Mouse (Mus musculus): ENCODE results near the gene Stap2. TPM values are rescaled to one million over a fixed set of nuclear protein-coding genes. Genes with fewer than 3 reads are reported as not detected.

Stap2 gene
- total RNA-seq, 2 experiments from 2014 or later = 4.4 TPM

DNA sequence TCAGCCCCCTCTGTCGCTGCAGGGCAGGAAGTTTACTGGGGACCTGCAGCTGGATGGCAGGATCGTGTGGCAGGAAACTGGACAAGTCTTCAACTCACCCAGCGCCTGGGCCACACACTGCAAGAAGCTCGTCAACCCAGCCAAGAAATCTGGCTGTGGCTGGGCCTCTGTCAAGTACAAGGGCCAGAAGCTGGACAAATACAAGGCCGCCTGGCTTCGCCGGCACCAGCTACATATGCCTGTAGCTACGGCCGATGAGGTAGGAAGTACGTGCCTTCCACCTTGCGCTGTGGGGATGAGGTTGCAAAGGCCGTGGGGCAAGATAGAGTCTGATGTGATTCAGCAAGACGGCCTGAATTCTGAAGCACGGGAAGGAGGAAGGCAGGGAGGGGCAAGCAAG lies 4.9 kb upstream of the Stap2 start:
- no peak for DNase-seq (ENCODE audit: extremely low spot score in 1 of 2, low spot score in 2 of 2)
- intact Hi-C loops (cut with DNase I) = loop anchor here (5.0 kb wide), 1 partner anchor 33 kb away; no protein-coding TSS in a partner anchor

DNA sequence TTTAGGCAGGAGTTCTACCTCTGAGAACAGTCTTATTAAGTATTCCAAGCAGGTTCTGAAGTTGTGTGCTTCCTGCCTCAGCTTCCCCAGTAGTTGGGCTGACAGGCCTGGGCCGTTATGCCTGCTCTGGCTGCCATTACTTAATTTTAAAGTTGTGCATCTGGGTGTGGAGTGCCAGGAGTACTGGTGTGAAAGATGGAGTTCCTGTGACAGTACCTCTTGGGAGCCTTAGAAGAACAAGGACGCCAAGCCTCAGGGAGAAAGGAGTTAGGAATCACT lies 4.5 kb upstream of the Stap2 start:
- intact Hi-C loops (cut with DNase I) = loop anchor here (5.0 kb wide), 1 partner anchor 33 kb away; no protein-coding TSS in a partner anchor

DNA sequence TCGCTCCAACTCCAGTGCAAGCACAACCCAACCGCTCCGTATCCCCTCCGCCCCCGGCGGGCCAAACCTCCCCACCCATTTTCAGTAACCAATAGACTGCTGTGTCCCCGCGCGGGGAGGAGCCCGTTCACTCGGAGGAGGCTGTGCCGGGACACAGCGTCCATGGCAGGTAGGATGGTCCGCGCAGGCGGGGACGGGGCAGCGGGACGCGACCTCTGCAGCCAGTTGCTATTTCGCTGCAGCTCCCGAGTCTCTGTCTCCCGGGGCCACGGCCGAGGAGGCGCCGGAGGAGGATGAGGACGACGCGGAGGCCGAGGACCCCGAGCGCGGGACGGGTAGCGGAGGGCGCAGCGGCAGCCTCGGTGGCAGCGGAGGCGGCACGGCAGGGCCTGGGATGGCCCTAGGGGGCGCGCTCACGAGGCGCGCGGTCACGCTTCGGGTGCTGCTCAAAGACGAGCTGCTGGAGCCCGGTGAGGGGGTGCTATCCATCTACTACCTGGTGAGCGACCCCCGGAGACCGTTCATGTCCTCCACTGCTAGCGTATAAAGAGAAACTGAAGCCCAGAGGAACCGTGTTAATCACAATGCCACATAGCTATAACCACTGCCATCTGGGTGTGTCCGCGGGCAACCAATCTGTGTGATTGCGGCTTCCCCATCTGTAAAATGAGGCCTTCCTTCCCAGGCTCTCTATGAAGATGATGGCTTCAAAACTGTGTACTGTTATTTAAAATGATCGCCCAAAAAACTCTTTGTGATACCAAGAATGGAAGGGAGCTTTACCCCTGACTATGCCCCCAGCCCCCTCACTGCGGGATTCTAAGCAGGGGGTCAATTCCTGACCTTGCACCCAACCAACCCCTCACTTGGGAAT lies 3.9 kb upstream of the Stap2 start:
- peak; percentile 91 to 95 for DNase-seq (ENCODE audit: extremely low spot score in 1 of 2, low spot score in 2 of 2)
- intact Hi-C loops (cut with DNase I) = no loop called here

More for the DNA sequence above, 4.5 kb upstream of the Stap2 start:
- DNase-seq (ENCODE audit: extremely low spot score in 1 of 2, low spot score in 2 of 2) = no peak

DNA sequence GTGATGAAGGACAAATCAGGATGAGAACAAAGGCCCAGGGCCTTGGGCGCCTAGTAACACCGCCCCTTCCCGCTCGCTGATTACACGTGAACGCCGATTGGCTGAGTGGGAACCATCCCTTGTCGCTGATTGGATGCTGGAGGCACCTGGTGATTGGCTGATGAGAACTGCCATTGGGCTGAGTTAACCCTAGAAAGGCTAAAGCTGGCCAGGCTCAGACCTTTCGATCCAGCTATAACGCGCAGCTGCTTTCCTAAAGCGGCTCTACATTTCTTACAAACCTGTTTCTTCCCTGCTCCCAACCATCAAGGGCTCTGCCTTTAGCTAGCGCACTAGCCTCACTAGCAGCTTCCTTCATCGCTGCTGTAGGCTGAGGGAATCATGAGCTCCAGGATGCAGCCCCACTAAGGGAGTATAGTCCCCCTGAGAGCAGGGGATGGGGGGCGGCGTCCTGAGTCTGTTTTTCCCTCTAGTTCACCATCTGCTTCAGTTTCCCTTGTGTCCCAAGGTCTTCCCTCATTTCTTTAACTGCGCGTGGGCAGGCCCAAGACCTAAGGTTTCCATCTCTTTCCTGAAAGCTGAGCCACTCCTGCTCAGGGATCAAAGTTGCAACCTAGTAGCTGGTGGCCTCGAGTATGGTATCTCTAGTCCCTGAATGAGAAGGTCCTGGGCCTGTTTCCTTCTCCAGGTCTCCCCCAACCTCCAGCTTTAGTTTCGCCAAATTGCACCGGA lies 3.1 kb upstream of the Stap2 start:
- intact Hi-C loops (cut with DNase I) = no loop called here
- peak; percentile 95 to 96 for DNase-seq (ENCODE audit: extremely low spot score in 1 of 2, low spot score in 2 of 2)

DNA sequence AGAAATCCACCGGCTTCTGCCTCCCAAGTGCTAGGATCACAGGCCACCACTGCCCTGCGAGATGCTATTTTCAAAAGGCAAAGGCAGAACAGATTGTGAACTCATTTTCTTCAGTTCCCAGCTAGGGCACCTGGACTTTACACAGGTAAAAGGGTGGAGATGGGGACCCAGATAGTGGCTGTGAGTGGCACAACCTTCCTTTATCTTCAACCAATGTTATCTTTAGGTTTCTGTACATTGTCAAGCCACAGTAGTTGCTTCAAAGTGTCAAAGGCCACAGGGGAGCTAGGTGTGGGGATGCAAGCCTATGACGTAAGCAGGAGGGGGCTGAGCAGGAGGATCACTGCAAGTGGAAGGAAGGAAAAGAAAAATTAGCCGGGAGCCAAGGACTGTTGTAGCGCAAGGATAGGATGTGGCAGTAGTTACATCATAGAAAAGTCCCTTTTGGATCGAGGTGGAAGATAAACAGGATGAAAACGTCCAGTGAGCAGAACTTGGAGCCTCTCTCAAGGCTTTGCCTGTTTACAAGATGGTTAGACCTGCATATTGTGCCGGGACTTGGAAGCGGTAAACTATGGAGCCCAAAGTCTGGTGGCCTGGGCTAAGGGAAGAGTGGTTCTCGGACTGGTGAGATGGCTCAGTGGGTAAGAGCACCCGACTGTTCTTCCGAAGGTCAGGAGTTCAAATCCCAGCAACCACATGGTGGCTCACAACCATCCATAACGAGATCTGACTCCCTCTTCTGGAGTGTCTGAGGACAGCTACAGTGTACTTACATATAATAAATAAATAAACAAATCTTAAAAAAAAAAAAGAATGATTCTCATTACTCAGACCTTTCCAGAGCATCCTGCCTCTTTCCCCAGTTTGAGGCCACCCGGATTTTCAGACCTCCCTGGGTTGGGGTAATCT lies 2.3 kb upstream of the Stap2 start:
- intact Hi-C loops (cut with DNase I) = no loop called here
- no peak for DNase-seq (ENCODE audit: extremely low spot score in 1 of 2, low spot score in 2 of 2)

DNA sequence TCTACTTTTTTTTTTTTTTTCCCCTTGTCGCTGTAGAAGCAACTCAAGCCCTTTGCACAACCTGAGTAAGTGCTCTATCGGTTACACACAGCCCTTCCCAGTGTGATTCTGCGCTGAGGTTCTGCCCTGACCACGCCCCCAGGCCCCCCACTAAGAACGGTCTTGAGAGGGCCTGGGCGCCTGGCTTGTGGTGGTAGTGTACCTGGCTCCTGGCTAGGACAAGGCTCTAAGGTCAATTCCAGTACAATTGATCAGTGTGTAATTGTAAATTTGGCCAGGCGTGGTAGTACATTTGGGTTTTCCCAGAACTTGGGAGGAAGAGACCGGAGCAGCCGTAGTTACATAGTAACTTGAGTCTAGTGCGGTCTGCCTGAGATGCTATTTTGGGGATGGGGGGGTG lies 1.6 kb upstream of the Stap2 start:
- intact Hi-C loops (cut with DNase I) = no loop called here
- DNase-seq (ENCODE audit: extremely low spot score in 1 of 2, low spot score in 2 of 2) = no peak

DNA sequence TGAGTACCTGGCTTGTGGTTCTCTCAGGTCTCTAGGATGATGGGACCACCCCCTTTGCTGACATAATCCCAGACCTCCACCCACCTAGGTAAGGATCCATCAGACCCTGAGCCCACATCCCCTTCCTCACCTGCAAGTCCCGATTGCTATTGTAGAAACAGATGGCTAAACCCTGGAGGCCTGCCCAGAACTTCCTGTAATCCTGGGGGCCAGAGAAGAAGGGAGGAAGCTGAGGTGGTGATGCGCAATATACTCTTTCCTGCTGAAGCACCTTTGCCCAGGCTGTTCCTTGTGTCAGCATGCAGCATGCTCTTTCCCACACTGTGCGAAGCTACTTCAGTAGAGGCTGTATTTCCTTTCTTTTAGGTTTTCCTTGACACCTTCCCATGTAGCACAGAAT lies 2.4 kb downstream of the Stap2 start:
- intact Hi-C loops (cut with DNase I) = no loop called here
- no peak for DNase-seq (ENCODE audit: extremely low spot score in 1 of 2, low spot score in 2 of 2)

DNA sequence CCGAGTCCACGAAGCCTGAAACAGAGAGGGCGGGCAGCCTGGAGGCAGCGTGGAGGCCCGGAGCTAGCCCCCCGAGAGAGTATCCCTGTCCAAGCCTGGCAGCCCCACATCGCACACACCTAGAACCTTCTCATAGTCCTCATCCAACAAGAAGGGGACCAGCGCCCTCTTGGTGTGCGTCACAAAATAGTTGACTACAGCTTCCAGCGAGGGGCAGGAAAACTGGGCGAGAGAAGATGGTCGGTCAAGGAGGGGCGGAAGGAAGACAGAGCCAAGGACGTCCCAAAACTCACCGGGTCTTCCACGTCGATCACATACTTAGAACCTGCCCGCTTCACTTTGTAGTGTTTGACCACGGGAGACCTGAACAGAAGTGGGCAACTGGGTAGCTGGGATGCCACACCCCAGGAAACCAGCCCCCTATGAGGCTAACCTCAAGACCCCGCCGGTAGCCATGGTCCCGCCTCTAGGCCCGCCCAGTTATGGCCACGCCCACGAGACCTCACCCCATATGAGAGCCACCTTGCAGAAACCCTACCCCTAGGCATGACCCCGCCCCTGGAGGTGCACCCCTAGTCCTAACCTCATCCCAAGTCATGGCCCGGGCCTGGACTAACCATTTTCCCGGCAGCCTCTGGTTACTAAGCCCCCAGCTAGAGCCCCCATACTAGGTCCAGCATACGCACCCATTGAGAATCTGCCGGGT lies 5.4 kb downstream of the Stap2 start:
- DNase-seq (ENCODE audit: extremely low spot score in 1 of 2, low spot score in 2 of 2) = no peak
- intact Hi-C loops (cut with DNase I) = no loop called here

DNA sequence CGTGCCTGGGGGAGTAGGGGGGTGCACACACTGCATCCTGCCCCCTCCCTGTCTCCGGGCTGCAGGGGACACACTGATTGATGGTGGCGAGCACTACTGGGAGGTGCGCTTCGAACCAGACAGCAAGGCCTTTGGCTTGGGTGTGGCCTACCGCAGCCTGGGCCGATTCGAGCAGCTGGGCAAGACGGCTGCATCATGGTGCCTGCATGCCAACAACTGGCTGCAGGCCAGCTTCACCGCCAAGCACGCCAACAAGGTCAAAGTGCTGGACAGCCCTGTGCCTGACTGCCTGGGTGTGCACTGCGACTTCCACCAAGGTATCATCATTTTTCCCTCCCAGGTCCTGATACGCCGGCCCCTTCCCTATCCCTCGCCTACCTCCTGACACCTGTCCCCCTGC lies 9.4 kb downstream of the Stap2 start:
- intact Hi-C loops (cut with DNase I) = no loop called here
- DNase-seq (ENCODE audit: extremely low spot score in 1 of 2, low spot score in 2 of 2) = no peak

DNA sequence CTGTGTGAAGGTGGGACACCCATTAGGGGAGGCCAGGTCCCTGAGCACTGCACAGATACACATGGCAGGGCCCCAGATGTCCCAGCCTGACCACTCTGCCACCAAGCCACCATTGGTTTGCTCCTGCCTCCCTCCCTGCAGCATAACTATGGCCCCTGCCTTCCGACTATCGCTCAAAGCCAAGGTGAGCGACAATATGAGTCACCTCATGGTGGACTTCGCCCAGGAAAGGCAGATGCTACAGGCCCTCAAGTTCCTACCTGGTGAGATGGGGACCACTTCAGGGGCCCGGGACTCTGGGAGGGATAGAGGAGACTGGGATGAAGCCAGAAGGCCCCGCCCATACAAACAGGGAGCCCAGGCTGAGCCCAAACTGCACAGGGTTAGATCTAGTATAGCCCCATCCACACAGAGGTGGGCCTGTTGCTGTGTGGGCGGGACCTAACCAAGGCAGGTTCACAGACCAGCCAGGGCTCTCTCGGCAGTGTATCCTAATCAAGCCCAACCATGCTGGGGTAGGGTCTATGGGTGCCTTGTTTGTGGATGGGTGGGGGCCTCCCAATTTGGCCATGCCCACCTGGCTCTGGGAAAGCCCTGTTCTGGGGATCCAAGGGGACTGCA lies 15.0 kb downstream of the Stap2 start:
- intact Hi-C loops (cut with DNase I) = no loop called here
- no peak for DNase-seq (ENCODE audit: extremely low spot score in 1 of 2, low spot score in 2 of 2)

DNA sequence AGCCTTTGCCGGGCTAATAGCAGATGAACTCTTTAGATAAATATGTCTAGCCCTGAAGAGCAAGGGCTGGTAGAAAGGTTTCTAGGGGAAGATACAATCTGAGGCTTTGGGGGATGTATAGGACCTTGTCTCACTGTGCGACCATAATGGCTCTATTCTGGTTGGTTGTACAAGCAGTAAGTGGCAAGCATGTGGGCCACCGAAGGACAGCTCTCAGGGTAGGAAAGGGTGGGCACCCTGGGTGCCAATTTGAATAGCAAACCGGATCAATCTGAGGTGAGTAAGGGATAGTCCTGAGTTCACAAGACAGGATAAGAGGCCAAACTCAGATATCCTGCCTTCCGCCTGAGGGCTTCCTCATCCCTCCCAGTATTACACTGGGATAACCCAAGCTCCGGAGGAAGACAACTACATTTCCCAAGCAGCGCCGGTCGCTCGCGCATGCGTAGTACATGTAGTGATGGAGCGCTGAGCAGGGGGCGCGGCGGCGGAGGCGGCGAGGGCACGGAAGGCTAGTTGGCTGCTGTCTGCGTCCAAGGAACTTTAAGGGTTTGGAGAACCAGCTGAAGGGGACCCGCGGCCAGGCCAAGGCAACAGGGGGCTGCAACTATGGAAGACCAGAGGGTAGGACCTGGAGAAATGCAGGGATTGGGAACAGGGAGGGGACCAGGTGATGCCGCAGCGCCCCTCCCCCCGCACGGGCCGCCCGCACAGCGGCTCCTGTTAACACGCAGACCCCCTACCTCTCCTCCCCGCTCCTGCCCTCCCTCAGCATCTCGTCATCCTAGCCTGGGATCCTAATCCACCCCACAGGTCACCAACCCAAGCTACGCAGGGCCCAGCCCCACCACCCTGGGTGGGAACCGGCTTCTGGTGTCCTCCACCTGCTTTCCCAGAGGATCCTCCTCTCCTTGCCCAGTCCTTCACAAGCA lies 19.1 kb downstream of the Stap2 start, which contains the start of gene Fsd1:
Gene Fsd1, plus strand, starts transcription at position 480 of the 932 bp plus-strand sequence.
- intact Hi-C loops (cut with DNase I) = no loop called here

DNA sequence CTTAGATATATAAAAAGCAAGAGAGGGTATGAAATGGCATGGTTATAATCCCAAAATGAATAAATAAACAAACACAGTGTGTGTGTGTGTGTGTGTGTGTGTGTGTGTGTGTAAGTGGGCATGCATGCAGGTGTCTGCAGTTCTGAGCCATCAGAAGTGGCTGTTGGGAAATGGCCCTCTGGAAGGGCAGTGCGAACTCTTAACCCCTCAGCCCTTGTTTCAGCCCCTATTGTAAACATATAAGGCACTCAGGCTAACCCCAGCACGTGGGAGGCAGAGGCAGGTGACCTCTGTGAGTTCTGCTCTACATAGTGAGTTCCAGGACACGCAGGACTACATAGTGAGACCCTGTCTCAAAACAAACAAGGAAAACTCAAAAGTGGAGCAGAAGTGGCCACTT lies 28.1 kb downstream of the Stap2 start:
- DNase-seq (ENCODE audit: extremely low spot score in 1 of 2, low spot score in 2 of 2) = no peak
- intact Hi-C loops (cut with DNase I) = loop anchor here (5.0 kb wide), 1 partner anchor 35 kb away; no protein-coding TSS in a partner anchor

More for the DNA sequence above, 19.1 kb downstream of the Stap2 start, which contains the start of gene Fsd1:
- peak; percentile 78 to 84 for DNase-seq (ENCODE audit: extremely low spot score in 1 of 2, low spot score in 2 of 2)

DNA sequence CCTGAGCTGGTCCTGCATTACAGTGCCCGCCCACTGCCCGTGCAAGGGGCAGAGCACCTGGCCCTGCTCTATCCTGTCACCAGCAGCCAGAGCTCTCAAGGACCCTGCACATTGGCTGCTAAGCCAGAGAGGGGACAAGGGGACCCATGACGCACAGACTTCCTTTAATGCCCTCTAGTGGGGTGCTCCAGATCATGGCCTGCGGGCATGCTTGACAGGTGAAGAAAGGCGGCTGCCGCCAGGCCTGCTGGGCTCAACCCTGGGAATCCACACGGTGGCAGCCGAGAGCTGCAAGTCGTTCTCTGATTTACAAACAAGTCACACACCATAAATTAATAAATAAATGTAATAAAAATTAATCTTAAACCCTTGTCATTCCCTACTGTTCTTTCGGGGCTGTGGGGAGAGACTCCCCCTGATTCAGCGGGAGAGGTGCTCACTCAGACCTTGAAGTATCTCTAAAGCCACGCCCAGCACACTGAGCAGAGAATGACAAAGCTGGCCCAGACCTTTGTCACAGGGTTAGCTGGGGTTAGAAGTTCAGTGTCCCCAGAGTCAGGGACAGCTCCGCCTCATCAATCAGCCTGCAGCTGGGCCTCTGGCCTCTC lies 29.0 kb downstream of the Stap2 start:
- DNase-seq (ENCODE audit: extremely low spot score in 1 of 2, low spot score in 2 of 2) = peak; percentile 58 to 85
- intact Hi-C loops (cut with DNase I) = loop anchor here (5.0 kb wide), 1 partner anchor 36 kb away; no protein-coding TSS in a partner anchor

DNA sequence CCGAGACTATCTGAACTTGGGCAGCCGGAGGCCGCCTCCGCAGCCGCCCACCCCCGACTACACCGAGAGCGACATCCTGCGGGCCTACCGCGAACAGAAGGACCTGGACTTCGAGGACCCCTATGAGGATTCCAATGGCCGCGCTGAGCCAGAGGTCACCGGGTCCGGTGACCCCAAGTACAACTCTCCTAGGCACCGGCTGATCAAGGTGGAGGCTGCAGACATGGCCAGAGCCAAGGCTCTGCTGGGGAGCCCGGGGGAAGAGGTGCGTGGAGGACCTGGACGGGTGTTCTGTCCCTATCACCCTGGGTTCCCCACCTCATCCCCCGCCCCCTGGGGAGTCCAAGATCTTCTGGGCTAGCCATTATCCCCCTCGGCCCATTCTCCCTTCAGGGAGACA lies 33.9 kb downstream of the Stap2 start:
- intact Hi-C loops (cut with DNase I) = no loop called here
- DNase-seq (ENCODE audit: extremely low spot score in 1 of 2, low spot score in 2 of 2) = peak in 1 of 2 experiments; percentile 44

DNA sequence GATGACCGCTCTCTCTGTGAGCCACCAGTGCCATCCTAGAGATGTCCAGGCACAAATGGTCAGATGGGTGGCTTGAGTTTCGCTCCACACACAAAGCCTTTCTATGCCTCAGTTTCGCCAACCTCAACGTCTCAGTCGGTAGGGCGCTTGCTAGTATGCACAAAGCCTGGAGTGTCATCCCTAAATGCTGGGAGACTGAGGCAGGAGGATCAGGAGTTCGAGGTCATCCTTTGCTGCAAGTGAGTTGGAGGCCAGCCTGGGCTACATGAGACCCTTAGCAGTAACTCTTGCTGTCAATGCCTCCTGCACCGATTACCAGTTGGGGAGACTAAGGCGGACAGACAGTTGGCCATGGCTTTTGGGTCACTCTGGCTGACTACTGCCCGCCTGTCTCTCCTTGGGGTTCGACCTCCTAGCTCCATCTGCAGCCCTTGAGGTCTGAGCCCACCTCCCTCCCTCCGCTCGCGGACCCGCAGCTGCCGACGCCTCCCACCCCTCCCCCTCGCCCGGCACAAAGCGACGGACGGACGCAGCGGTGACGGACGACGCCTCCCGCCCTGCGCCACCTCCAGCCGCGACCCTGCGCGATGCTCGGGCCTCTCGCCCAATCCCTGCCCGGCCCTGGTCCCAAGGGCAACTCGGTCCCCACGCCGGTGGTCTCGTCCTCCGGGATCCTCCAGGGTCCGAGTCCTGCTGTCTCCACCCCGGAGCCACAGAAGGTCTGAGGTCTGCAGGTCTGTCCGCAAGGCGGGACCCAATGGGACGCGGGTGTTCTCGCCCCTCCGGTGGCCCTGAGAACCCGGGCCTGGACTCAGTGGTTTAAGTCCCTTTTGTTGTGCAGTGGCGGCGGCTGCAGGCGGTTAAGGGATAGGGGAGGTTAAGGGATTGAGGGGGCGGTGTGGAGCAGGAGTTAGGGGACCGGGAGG lies 35.2 kb downstream of the Stap2 start, which contains the start of gene Shd:
Gene Shd, plus strand, starts transcription at position 502 of the 926 bp plus-strand sequence.
- intact Hi-C loops (cut with DNase I) = no loop called here
- DNase-seq (ENCODE audit: extremely low spot score in 1 of 2, low spot score in 2 of 2) = peak in 1 of 2 experiments; percentile 77
